Mouse (Mus musculus) forebrain, embryonic 15.5 days (tissue): ENCODE data around the gene Mbd4. TPM values are rescaled to one million over a fixed set of nuclear protein-coding genes. Genes with fewer than 3 reads are reported as not detected.

Experiments used
- ATAC-seq: fragments of 200-750 bp; cut with Nextera tagmentation; replicated peaks from 2 replicates; pipeline ENCODE4 v1.8.0; 2017; ENCODE audit warnings: mild to moderate bottlenecking, moderate TSS enrichment, moderate library complexity
- H3K27ac ChIP-seq: fragments of 300-500 bp; sonication (generic); replicated peaks from 2 replicates; pipeline ENCODE4 v1.5.1; 2015; ENCODE audit warnings: mild to moderate bottlenecking, inconsistent platforms
- H3K27me3 ChIP-seq: fragments of 300-500 bp; sonication (generic); 2 replicates; pipeline ENCODE4 v1.6.1; 2015; ENCODE audit warnings: inconsistent platforms
- H3K36me3 ChIP-seq: fragments of 300-500 bp; sonication (generic); 2 replicates; pipeline ENCODE4 v1.6.1; 2015; ENCODE audit warnings: mild to moderate bottlenecking, inconsistent platforms
- H3K4me1 ChIP-seq: fragments of 300-500 bp; sonication (generic); 2 replicates; pipeline ENCODE4 v1.6.1; 2015; ENCODE audit warnings: inconsistent platforms
- H3K4me2 ChIP-seq: fragments of 300-500 bp; sonication (generic); replicated peaks from 2 replicates; pipeline ENCODE4 v1.6.1; 2015; ENCODE audit warnings: mild to moderate bottlenecking, inconsistent platforms
- H3K4me3 ChIP-seq: fragments of 300-500 bp; sonication (generic); 2 replicates; pipeline ENCODE4 v1.5.1; 2015; ENCODE audit warnings: mild to moderate bottlenecking, inconsistent platforms
- H3K9ac ChIP-seq: fragments of 300-500 bp; sonication (generic); replicated peaks from 2 replicates; pipeline ENCODE4 v1.6.1; 2015; ENCODE audit warnings: mild to moderate bottlenecking, inconsistent platforms
- H3K9me3 ChIP-seq: fragments of 300-500 bp; sonication (generic); 2 replicates; pipeline ENCODE4 v1.6.1; 2016; ENCODE audit warnings: inconsistent platforms
- WGBS: fragments of 180-500 bp; shearing (Covaris S2); methylation state at CpG from one replicate; pipeline ENCODE4 v1.1.7; 2015; ENCODE audit warnings: mixed read lengths; 5-methylcytosine and 5-hydroxymethylcytosine counted together
- polyA plus RNA-seq: library from polyadenylated mRNA; unstranded; fragments of >200 nt; fragmentation: Nextera tagmentation; extraction: Ambion mirVana; gene quantifications from 2 replicates; pipeline ENCODE4 v1.2.1, GENCODE M21; 2015

Mbd4 gene
- polyA plus RNA-seq, 1 experiment from 2014 or later: 15.5 TPM

DNA sequence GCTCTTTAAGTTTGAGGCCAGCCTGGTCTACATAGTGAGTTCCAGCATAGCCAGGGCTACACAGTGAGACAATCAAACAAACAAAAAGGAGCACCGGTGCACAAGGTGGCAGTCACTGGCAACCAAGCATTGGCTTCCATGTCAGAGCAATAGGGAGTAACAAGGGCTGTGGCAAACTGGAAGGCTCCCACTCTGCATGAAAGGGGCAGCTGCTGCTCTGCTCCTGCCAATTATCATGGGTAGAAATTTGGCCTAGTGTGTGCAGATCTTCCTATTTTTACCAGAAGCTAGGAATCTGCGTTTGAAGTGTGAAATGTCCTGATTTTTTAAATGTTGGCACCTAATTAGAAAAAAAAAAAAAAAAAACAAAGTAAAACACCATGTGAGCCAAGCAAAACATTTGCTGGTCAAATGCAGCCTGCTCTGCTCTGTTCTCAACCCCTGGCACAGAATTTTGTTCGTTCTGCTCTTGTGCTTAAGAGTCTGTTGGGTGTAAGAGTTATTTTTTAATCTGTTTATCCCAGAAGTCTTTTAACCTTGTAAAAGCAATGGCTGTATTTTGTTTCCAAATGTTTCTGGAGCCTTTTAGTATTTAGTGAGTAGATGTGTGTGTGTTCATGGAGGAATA lies 2.7 kb upstream of the Mbd4 start:
- Histone ChIP-seq H3K4me3 (no peak overlapping the region), H3K27ac (no peak overlapping the region; the same call in 1 of the 2 replicates), H3K9ac (no peak overlapping the region), H3K4me2 (no peak overlapping the region), H3K36me3 (no peaks in the 10 kb centered on the region), H3K9me3 (no peaks in the 10 kb centered on the region), H3K4me1 (peaks cover 29% of the 10 kb centered on the region), H3K27me3 (no peaks in the 10 kb centered on the region)
- WGBS: 62% methylated on average over 3 of the region's 3 CpGs
- no peak for ATAC-seq

DNA sequence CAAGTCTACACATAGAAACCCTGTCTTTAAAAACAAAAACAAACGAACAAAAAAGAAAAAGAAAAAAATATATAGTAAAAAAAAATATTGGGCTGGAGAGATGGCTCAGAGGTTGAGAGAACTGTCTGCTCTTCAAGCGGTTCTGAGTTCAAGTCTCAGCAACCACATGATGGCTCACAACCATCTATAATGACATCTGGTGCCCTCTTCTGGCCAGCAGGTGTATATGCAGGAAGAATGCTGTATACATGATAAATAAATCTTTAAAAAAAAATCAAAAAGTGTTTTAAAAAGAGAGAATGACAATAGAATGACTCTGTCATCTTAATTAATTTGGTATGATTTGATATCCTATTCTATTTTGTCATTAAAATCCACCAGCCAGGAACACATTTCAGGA lies 1.3 kb upstream of the Mbd4 start:
- WGBS: 75% methylated on average over 2 of the region's 2 CpGs
- ATAC-seq: no peak
- no peaks in the 10 kb centered on the region for H3K27me3 ChIP-seq
- H3K36me3 ChIP-seq: 0 out of 2 replicates have a peak, but pooled peaks cover under 1% of the 10 kb centered on the region
- peaks cover 29% of the 10 kb centered on the region for H3K4me1 ChIP-seq
- no peaks in the 10 kb centered on the region for H3K9me3 ChIP-seq
- H3K4me2 ChIP-seq: no peak overlapping the region
- H3K27ac ChIP-seq: no peak overlapping the region
- no peak overlapping the region for H3K9ac ChIP-seq
- no peak overlapping the region for H3K4me3 ChIP-seq

DNA sequence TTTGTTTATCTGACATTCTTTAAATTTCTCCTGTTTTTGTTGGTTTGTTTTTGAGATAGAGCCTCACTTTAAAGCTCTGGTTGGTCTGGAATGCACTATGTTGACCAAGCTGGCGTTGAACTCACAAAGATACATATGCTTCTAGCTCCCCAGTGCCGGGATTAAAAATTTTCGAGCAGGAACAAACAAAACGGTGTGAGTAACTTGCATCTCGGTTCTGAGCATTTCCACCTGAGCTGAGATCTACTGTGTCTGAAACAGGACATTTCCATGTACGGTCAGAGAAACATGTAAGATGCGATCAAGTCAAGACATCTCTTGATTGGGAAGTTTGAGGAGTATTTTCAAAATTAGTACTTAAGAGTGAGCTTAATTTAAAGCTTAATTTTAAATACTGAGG lies 814 bp upstream of the Mbd4 start:
- Histone ChIP-seq H3K9ac (peak overlapping the region; percentile 58), H3K4me3 (peak overlapping the region; percentile 52), H3K4me1 (peaks cover 29% of the 10 kb centered on the region), H3K9me3 (no peaks in the 10 kb centered on the region), H3K36me3 (peaks cover 5% of the 10 kb centered on the region), H3K27me3 (no peaks in the 10 kb centered on the region), H3K4me2 (peak overlapping the region; percentile 51), H3K27ac (peak overlapping the region; percentile 89)
- WGBS: 36% methylated on average over 7 of the region's 7 CpGs
- ATAC-seq: no peak

- Histone ChIP-seq H3K27me3 (no peaks in the 10 kb centered on the region), H3K9me3 (no peaks in the 10 kb centered on the region), H3K4me3 (peak overlapping the region; percentile 52), H3K36me3 (peaks cover 11% of the 10 kb centered on the region), H3K4me1 (peaks cover 29% of the 10 kb centered on the region), H3K27ac (peak overlapping the region; percentile 89), H3K9ac (peak overlapping the region; percentile 55), H3K4me2 (peak overlapping the region; percentile 76)
- 5% methylated on average over 20 of the region's 20 CpGs for WGBS
- no peak for ATAC-seq
Observed at GRCm38 (mm10) chr6:115852446-115853090, 603 bp downstream of the Mbd4 start.

DNA sequence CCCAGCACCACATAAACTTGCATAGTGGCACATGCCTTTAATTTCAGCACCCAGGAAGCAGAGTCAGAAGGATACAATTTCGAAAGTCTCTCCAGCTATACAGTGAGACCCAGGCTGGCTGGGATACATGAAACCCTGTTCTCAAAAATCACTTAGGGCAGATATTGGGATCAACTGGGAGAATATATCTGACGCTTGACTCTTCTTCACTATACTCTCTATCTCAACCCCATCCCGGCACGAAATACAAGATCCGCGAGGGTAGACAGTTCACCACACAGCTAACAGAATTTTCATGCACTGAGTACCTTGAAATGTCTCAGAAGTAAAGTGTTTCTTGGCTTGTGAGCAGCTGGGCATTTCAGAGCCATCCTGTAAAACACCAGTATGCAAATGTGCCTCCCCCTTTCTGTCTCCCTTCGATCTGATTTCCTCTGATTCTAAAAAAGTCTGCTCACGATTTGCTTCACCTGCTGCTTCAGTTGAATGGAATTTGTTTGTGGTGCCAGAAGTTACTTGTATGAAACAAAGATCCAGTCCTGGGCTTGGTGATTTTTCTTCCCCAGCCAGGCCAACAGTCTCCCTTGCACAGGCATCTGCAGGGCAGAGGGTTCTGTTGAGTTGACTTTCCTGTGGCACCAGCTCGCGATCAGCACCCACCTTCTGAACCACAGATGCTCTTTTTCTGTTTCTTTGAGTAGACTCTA lies 4.4 kb downstream of the Mbd4 start:
- ATAC-seq: no peak
- WGBS: 94% methylated on average over 10 of the region's 10 CpGs
- no peak overlapping the region for H3K4me3 ChIP-seq
- H3K27ac ChIP-seq: no peak overlapping the region
- H3K36me3 ChIP-seq: peaks cover 21% of the 10 kb centered on the region
- no peaks in the 10 kb centered on the region for H3K27me3 ChIP-seq
- no peak overlapping the region for H3K4me2 ChIP-seq
- H3K9ac ChIP-seq: no peak overlapping the region
- H3K4me1 ChIP-seq: peaks cover 12% of the 10 kb centered on the region
- no peaks in the 10 kb centered on the region for H3K9me3 ChIP-seq

DNA sequence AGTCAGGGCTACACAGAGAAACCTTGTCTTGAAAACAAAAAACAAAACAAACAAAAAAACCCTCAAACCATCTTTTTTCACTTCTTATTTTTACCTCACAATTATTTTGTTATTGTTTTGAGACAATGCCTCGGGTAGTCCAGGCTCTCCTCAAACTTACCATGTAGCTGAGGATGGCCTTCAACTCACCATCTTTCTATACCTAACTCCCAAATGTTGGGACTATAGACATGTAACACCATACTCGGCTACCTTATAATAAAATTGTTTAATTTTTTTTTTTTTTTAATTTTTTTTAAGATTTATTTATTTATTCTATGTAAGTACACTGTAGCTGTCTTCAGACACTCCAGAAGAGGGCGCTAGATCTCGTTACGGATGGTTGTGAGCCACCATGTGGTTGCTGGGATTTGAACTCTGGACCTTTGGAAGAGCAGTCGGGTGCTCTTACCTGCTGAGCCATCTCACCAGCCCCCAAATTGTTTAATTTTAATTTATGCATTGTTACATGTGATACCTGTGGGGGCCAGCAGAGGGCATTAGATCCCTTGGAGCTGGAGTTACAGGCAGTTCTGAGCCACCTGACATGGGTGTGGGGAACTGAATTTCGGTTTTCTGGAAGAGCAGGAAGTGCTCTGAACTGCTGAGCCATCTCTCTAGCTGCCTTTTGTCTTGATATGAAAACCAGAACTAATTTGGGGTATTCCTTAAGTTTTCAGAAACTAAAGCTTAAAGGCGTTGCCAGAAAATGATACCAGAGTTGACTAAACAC lies 6.3 kb downstream of the Mbd4 start:
- H3K4me3 ChIP-seq: no peak overlapping the region
- 43% methylated on average over 8 of the region's 8 CpGs for WGBS
- no peak overlapping the region for H3K4me2 ChIP-seq
- no peak overlapping the region for H3K9ac ChIP-seq
- no peaks in the 10 kb centered on the region for H3K9me3 ChIP-seq
- H3K27me3 ChIP-seq: no peaks in the 10 kb centered on the region
- peak overlapping the region; percentile 3; the same call in 1 of the 2 replicates for H3K27ac ChIP-seq
- no peak for ATAC-seq
- peaks cover under 1% of the 10 kb centered on the region; the same call in 1 of the 2 replicates for H3K4me1 ChIP-seq
- peaks cover 35% of the 10 kb centered on the region for H3K36me3 ChIP-seq

- 93% methylated on average over 4 of the region's 4 CpGs for WGBS
- Histone ChIP-seq H3K9me3 (no peaks in the 10 kb centered on the region), H3K9ac (no peak overlapping the region)
Observed at GRCm38 (mm10) chr6:115845006-115845405, 8.2 kb downstream of the Mbd4 start.

GRCm38 (mm10) chr6:115838745-115839144 lies 14.4 kb downstream of the Mbd4 start:
- 76% methylated on average over 5 of the region's 5 CpGs for WGBS
- Histone ChIP-seq H3K4me2 (peak overlapping the region; percentile 68), H3K36me3 (peaks cover 20% of the 10 kb centered on the region), H3K27me3 (no peaks in the 10 kb centered on the region), H3K27ac (peak overlapping the region; percentile 55; the same call in 1 of the 2 replicates), H3K9ac (no peak overlapping the region), H3K4me1 (peaks cover 10% of the 10 kb centered on the region), H3K9me3 (no peaks in the 10 kb centered on the region), H3K4me3 (peak overlapping the region; percentile 42)
- ATAC-seq: peak; percentile 24; the same call in 1 of the 2 replicates

More at GRCm38 (mm10) chr6:115845006-115845405, 8.2 kb downstream of the Mbd4 start:
- Histone ChIP-seq H3K27me3 (no peaks in the 10 kb centered on the region), H3K4me3 (no peak overlapping the region), H3K4me1 (no peaks in the 10 kb centered on the region), H3K27ac (no peak overlapping the region), H3K4me2 (no peak overlapping the region), H3K36me3 (peaks cover 41% of the 10 kb centered on the region)
- ATAC-seq: no peak

- under 1% methylated on average over 19 of the region's 19 CpGs for WGBS
- no peaks in the 10 kb centered on the region for H3K27me3 ChIP-seq
- H3K4me3 ChIP-seq: peak within 1 kb of the TSS; percentile 42
- peaks cover 10% of the 10 kb centered on the region for H3K4me1 ChIP-seq
- peaks cover 14% of the 10 kb centered on the region for H3K36me3 ChIP-seq
- H3K27ac ChIP-seq: peak within 1 kb of the TSS; percentile 55
- ATAC-seq: peak; percentile 98
- peak within 1 kb of the TSS; percentile 68 for H3K4me2 ChIP-seq
- peak within 1 kb of the TSS; percentile 37 for H3K9ac ChIP-seq
- no peaks in the 10 kb centered on the region for H3K9me3 ChIP-seq
Observed at GRCm38 (mm10) chr6:115838161-115838597, 15.0 kb downstream of the Mbd4 start, which contains the start of gene Efcab12. Gene Efcab12, minus strand, starts transcription at chr6:115838412.

- H3K27ac ChIP-seq: no peak overlapping the region
Observed at GRCm38 (mm10) chr6:115833861-115834260, 19.3 kb downstream of the Mbd4 start.

DNA sequence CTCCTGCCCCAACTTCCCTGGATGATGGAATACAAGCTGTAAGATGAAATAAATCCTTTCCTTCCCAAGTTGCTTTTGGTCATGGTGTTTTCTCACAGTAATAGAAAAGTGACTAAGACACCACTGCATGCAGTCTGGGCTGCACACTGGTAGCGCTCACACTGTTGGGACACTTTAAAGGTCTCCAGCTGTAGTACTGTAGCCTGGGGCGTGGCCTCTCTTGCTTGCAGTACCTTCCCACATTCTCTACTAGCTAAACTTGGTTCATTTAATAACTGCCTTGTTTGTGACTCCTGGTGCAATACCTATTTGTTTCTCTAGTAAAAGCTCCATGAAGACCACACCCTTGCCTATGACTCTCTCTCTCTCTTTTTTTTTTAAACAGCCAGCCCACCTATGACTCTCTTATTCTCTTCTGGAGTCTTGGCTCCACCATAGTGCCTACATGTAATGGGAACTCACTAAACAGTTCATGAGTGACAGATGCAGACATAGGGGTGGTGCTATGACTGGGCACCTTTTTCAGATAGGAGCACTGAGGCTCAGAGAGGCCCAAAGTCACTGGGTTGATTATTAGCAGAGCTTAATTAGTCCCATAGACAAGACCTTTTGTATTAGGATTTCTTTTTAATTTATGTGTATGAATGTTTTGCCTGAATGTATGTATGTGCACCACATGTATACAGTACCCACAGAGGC lies 20.9 kb downstream of the Mbd4 start:
- Histone ChIP-seq H3K9me3 (no peaks in the 10 kb centered on the region), H3K27ac (no peak overlapping the region), H3K4me1 (no peaks in the 10 kb centered on the region), H3K4me3 (no peak overlapping the region), H3K27me3 (no peaks in the 10 kb centered on the region), H3K4me2 (no peak overlapping the region), H3K36me3 (no peaks in the 10 kb centered on the region), H3K9ac (no peak overlapping the region)
- whole genome bisulfite sequencing: 92% methylated on average over 2 of the region's 2 CpGs
- no peak for ATAC-seq

More at GRCm38 (mm10) chr6:115833861-115834260, 19.3 kb downstream of the Mbd4 start:
- Histone ChIP-seq H3K9ac (no peak overlapping the region), H3K4me2 (no peak overlapping the region), H3K4me1 (peaks cover 10% of the 10 kb centered on the region), H3K27me3 (no peaks in the 10 kb centered on the region), H3K9me3 (no peaks in the 10 kb centered on the region), H3K4me3 (no peak overlapping the region), H3K36me3 (no peaks in the 10 kb centered on the region)
- no peak for ATAC-seq
